Mouse (Mus musculus): ENCODE data around the gene Rab3c. TPM values are rescaled to one million over a fixed set of nuclear protein-coding genes. Genes with fewer than 3 reads are reported as not detected.

Rab3c gene
- polyA plus RNA-seq, 1 experiment from 2014 or later, result 0.47 TPM

DNA sequence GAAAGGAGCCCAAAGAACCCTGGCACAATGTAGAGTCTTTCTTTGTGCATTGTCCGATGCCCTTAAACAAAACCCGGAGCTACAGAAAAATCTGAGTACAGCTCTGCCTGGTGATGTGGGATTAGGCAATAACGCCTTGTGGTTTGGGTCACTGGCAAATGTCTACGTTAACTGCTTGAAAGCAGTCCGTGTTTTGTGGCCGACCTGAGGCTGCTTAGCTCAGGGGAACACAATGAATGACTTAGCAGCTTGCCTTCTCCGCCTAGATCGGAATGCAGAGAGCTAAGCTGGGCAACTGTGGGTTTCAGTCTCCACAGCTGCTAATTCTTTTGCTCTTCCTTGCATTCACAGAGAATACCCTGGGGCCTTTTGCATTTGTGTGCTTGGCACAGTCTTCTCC, 226.3 kb downstream of the Rab3c start:
- no peaks in the 10 kb centered on the region for H3K36me3 ChIP-seq (ENCODE audit: control insufficient read depth, insufficient read depth)
- WGBS, result 70% methylated on average over 8 of the region's 8 CpGs

DNA sequence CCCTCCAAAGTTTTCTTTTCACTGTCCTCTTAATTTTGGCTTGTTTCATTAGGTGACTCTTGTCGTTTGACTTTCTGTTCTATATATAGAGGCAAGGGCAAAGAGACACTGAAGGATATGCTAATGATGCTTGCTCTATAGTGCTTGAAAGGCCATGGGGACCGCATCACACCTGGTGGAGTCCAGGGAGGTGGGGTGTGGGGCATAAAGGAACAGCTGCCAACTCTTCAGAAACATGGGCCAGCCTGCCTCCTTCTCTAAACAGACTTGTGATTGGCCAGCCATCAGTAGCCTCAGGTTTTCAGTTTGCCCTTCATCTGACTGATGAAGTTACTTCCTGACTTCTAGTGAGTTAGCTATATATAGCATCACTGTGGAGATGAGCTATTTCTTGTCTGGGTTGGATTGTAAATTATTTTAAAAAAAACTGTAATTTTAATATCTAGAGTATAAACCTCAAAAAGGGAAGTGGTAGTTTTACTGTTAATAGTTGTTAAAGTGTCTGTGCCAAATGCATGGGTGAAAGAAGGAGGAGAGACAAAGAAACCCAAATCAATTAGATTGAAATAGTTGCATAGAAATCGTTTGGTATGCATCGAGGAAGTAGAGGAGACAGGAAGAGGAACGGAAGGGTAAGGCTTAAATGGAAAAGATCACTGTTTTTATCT, 231.9 kb downstream of the Rab3c start:
- Histone ChIP-seq H3K9me3 (replicated peaks; ENCODE audit: control insufficient read depth, low read length) (no peaks in the 10 kb centered on the region), H3K27me3 (ENCODE audit: control insufficient read depth, insufficient read depth, low read length) (no peaks in the 10 kb centered on the region), H3K4me3 (ENCODE audit: low read length) (no peak overlapping the region), H3K9ac (ENCODE audit: low read length) (no peak overlapping the region), H3K36me3 (ENCODE audit: control insufficient read depth, insufficient read depth) (no peaks in the 10 kb centered on the region), H3K4me2 (ENCODE audit: low read depth, low read length) (no peak overlapping the region), H3K4me1 (ENCODE audit: control insufficient read depth, insufficient read depth, low read length) (peaks cover 2% of the 10 kb centered on the region; the same call in 1 of the 2 replicates), H3K27ac (ENCODE audit: low read length) (no peak overlapping the region)
- WGBS, result 42% methylated on average over 5 of the region's 5 CpGs
- ATAC-seq (replicated peaks; ENCODE audit: extremely low read depth, insufficient read depth, low FRiP score), result 0 out of 2 replicates have a peak, but pooled peaks have one; percentile 37

More for the DNA sequence above, 226.3 kb downstream of the Rab3c start:
- H3K4me2 ChIP-seq (ENCODE audit: low read depth, low read length), result no peak overlapping the region
- H3K9me3 ChIP-seq (replicated peaks; ENCODE audit: control insufficient read depth, low read length), result no peaks in the 10 kb centered on the region
- ATAC-seq (replicated peaks; ENCODE audit: extremely low read depth, insufficient read depth, low FRiP score), result no peak
- no peak overlapping the region for H3K27ac ChIP-seq (ENCODE audit: low read length)
- no peaks in the 10 kb centered on the region for H3K4me1 ChIP-seq (ENCODE audit: control insufficient read depth, insufficient read depth, low read length)
- no peaks in the 10 kb centered on the region for H3K27me3 ChIP-seq (ENCODE audit: control insufficient read depth, insufficient read depth, low read length)
- no peak overlapping the region for H3K9ac ChIP-seq (ENCODE audit: low read length)
- no peak overlapping the region for H3K4me3 ChIP-seq (ENCODE audit: low read length)

DNA sequence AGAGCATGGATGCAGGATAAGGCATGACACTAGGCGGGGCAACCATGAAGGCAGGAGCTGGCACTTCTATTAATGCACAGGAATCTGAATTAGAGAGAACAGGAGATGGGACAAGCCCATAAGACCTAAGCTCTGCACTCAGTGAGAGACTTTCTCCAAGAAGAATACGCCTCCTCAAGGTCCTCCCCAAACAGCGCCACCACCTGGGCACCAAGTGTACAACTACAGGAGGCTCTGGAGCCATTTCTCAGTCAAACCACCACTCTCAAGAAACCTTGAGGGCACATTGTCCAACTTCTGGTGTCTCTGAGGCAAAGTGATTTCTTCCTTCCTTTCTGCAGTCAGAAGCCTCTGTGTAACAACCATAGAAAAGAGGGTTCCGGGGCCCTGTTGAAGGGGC, 236.4 kb downstream of the Rab3c start:
- no peak overlapping the region for H3K4me2 ChIP-seq (ENCODE audit: low read depth, low read length)
- no peak overlapping the region for H3K9ac ChIP-seq (ENCODE audit: low read length)
- 72% methylated on average over 4 of the region's 4 CpGs for WGBS
- no peaks in the 10 kb centered on the region for H3K36me3 ChIP-seq (ENCODE audit: control insufficient read depth, insufficient read depth)
- H3K9me3 ChIP-seq (replicated peaks; ENCODE audit: control insufficient read depth, low read length), result no peaks in the 10 kb centered on the region
- H3K27ac ChIP-seq (ENCODE audit: low read length), result no peak overlapping the region
- no peak for ATAC-seq (replicated peaks; ENCODE audit: extremely low read depth, insufficient read depth, low FRiP score)
- no peaks in the 10 kb centered on the region for H3K27me3 ChIP-seq (ENCODE audit: control insufficient read depth, insufficient read depth, low read length)
- no peak overlapping the region for H3K4me3 ChIP-seq (ENCODE audit: low read length)
- peaks cover 2% of the 10 kb centered on the region; the same call in 1 of the 2 replicates for H3K4me1 ChIP-seq (ENCODE audit: control insufficient read depth, insufficient read depth, low read length)

DNA sequence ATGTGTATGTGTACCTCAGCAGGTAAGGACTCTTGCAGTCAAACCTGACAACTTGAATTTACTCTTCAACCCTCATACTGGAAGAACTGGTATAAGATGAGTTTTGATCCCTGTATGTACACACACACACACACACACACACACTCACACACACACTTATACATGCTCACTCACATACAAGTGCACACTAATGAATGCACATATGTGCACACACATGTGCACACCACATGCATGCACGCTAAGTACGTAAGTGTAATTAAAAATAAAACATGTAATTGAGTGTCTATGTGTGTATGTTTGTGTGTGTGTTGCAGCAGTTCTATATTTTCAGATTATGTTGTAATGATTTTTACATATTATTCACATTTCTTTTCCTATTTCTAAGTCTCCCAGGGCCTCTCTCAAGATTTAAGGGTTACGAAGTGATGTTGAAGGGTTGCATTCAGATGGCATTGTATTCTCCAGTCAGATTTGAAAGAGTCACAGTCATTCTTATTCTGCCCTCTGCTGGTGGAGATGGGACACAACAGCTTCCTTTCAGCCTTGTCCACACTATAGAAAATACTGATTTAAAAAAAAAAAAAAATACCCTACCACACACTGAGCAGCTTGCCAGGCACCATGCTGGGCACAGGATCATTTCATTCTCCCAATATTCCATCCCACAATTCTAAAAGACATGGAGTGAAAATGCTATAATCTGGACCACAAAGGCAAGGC, 240.9 kb downstream of the Rab3c start:
- Histone ChIP-seq H3K4me3 (ENCODE audit: low read length) (no peak overlapping the region), H3K27ac (ENCODE audit: low read length) (no peak overlapping the region), H3K4me1 (ENCODE audit: control insufficient read depth, insufficient read depth, low read length) (no peaks in the 10 kb centered on the region), H3K36me3 (ENCODE audit: control insufficient read depth, insufficient read depth) (no peaks in the 10 kb centered on the region), H3K4me2 (ENCODE audit: low read depth, low read length) (no peak overlapping the region), H3K9ac (ENCODE audit: low read length) (no peak overlapping the region), H3K9me3 (replicated peaks; ENCODE audit: control insufficient read depth, low read length) (no peaks in the 10 kb centered on the region), H3K27me3 (ENCODE audit: control insufficient read depth, insufficient read depth, low read length) (no peaks in the 10 kb centered on the region)
- 81% methylated on average over 3 of the region's 3 CpGs for WGBS
- no peak for ATAC-seq (replicated peaks; ENCODE audit: extremely low read depth, insufficient read depth, low FRiP score)

DNA sequence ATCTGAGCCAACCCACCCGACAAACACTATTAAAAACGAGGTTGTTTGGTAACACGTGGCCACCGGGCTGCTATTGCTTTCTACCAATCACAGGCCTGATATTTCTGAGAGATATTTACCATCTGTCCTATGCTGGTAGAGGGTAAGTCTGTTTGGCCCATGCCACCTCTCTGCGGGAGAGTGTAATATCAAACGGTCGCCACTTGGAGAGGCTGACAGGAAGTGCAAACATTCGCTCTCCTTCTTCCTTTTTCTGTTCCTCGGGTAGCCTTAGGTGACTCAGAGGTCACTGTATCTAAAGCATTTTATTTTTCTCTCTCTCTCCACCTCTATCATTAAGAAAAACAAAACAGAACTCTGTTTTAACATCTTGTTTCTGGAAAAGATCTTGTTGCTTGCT, 241.6 kb downstream of the Rab3c start:
- H3K4me1 ChIP-seq (ENCODE audit: control insufficient read depth, insufficient read depth, low read length), result no peaks in the 10 kb centered on the region
- H3K4me3 ChIP-seq (ENCODE audit: low read length), result no peak overlapping the region
- H3K36me3 ChIP-seq (ENCODE audit: control insufficient read depth, insufficient read depth), result no peaks in the 10 kb centered on the region
- H3K9me3 ChIP-seq (replicated peaks; ENCODE audit: control insufficient read depth, low read length), result no peaks in the 10 kb centered on the region
- no peak overlapping the region for H3K27ac ChIP-seq (ENCODE audit: low read length)
- no peak overlapping the region for H3K4me2 ChIP-seq (ENCODE audit: low read depth, low read length)
- 53% methylated on average over 9 of the region's 9 CpGs for WGBS
- no peak overlapping the region for H3K9ac ChIP-seq (ENCODE audit: low read length)
- H3K27me3 ChIP-seq (ENCODE audit: control insufficient read depth, insufficient read depth, low read length), result no peaks in the 10 kb centered on the region
- ATAC-seq (replicated peaks; ENCODE audit: extremely low read depth, insufficient read depth, low FRiP score), result no peak

DNA sequence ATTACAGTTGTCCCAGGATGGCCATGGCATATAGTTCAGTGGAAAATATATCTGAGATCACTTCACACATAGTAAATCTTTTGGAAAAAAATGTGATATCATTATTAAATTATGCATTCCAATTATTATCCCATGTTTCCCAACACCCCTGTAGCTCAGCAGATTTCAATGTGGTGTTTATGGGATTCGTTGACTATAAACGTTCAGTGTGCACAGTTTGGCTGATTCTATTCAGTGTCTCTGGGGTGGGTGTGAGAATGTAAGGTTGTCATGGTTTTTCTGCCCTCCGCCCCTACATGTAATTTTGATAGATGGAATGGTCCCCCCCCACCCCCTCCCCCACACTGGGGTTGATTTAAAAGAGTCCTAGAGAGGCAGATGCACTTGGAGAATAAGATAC, 242.3 kb downstream of the Rab3c start:
- no peaks in the 10 kb centered on the region for H3K27me3 ChIP-seq (ENCODE audit: control insufficient read depth, insufficient read depth, low read length)
- no peak overlapping the region for H3K4me2 ChIP-seq (ENCODE audit: low read depth, low read length)
- WGBS, result 81% methylated on average over 3 of the region's 3 CpGs
- no peaks in the 10 kb centered on the region for H3K9me3 ChIP-seq (replicated peaks; ENCODE audit: control insufficient read depth, low read length)
- ATAC-seq (replicated peaks; ENCODE audit: extremely low read depth, insufficient read depth, low FRiP score), result no peak
- H3K36me3 ChIP-seq (ENCODE audit: control insufficient read depth, insufficient read depth), result no peaks in the 10 kb centered on the region
- no peak overlapping the region for H3K4me3 ChIP-seq (ENCODE audit: low read length)
- H3K9ac ChIP-seq (ENCODE audit: low read length), result no peak overlapping the region
- no peaks in the 10 kb centered on the region for H3K4me1 ChIP-seq (ENCODE audit: control insufficient read depth, insufficient read depth, low read length)
- H3K27ac ChIP-seq (ENCODE audit: low read length), result no peak overlapping the region

DNA sequence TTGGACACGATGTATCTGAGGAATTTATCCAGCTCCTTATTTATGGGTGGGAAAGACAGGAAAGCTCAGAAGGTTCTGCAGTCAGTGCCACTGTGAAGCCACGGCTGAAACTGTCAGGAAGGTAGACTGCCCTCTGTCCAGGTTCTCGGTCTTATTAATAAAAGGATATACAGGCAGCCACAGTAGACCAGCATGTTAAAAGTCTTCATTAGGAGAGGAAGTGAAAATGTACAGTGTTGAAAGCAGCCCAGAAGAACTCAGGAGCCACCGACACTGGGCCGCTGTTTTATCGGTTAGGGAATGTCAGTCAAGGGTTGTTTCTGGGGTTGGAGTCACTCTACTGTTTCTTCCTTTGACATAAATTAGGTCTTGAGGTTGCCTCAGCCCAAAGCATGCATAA, 245.9 kb downstream of the Rab3c start:
- H3K36me3 ChIP-seq (ENCODE audit: control insufficient read depth, insufficient read depth), result no peaks in the 10 kb centered on the region
- no peak overlapping the region for H3K4me3 ChIP-seq (ENCODE audit: low read length)
- no peak overlapping the region for H3K9ac ChIP-seq (ENCODE audit: low read length)
- H3K9me3 ChIP-seq (replicated peaks; ENCODE audit: control insufficient read depth, low read length), result no peaks in the 10 kb centered on the region
- H3K4me1 ChIP-seq (ENCODE audit: control insufficient read depth, insufficient read depth, low read length), result no peaks in the 10 kb centered on the region
- H3K4me2 ChIP-seq (ENCODE audit: low read depth, low read length), result no peak overlapping the region
- no peak overlapping the region for H3K27ac ChIP-seq (ENCODE audit: low read length)
- no peaks in the 10 kb centered on the region for H3K27me3 ChIP-seq (ENCODE audit: control insufficient read depth, insufficient read depth, low read length)
- 64% methylated on average over 6 of the region's 6 CpGs for WGBS
- ATAC-seq (replicated peaks; ENCODE audit: extremely low read depth, insufficient read depth, low FRiP score), result no peak

DNA sequence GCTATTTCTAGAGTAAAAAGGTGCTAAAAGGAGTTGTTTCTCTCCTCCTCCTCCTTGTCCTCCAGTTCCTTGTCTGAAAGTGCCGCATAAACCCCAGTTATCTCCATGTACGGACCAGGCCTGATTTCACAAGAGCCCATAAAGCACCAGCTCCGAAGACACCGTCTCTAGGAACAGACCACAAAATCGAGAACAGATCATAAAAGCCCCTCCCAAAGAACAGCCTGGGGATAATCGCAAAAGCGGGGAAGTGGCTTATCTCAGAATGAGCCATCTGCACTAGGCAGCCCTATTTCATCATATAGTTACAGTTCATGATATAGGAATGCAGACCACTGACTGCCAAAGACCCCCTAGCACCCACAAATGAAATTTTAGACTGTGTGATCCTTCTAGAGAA, 246.8 kb downstream of the Rab3c start:
- Histone ChIP-seq H3K9ac (ENCODE audit: low read length) (no peak overlapping the region), H3K9me3 (replicated peaks; ENCODE audit: control insufficient read depth, low read length) (no peaks in the 10 kb centered on the region), H3K4me3 (ENCODE audit: low read length) (no peak overlapping the region), H3K36me3 (ENCODE audit: control insufficient read depth, insufficient read depth) (no peaks in the 10 kb centered on the region), H3K4me2 (ENCODE audit: low read depth, low read length) (no peak overlapping the region), H3K4me1 (ENCODE audit: control insufficient read depth, insufficient read depth, low read length) (no peaks in the 10 kb centered on the region), H3K27ac (ENCODE audit: low read length) (no peak overlapping the region), H3K27me3 (ENCODE audit: control insufficient read depth, insufficient read depth, low read length) (no peaks in the 10 kb centered on the region)
- WGBS, result 67% methylated on average over 7 of the region's 7 CpGs
- no peak for ATAC-seq (replicated peaks; ENCODE audit: extremely low read depth, insufficient read depth, low FRiP score)

DNA sequence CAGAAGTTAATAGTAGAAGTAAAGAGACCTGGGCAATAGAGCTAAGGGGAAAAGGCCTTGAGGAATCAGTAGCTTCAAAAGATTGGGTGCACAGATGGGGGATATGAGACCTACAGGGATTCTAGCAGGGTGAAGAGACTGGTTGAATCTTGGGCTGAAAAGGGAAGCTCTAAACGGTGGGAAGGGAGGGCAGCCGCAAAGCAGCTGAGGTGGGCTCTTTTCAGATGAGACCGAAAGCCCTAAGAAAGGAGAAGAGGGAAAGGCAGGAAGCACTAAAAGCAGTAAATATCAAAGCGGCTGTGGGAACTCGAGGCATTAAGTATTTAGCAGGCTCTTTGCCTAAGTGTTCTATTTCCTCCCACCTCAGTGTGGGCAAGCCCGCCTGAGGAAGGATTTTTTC, 248.9 kb downstream of the Rab3c start:
- Histone ChIP-seq H3K27me3 (ENCODE audit: control insufficient read depth, insufficient read depth, low read length) (no peaks in the 10 kb centered on the region), H3K9ac (ENCODE audit: low read length) (no peak overlapping the region), H3K4me2 (ENCODE audit: low read depth, low read length) (no peak overlapping the region), H3K4me1 (ENCODE audit: control insufficient read depth, insufficient read depth, low read length) (no peaks in the 10 kb centered on the region), H3K9me3 (replicated peaks; ENCODE audit: control insufficient read depth, low read length) (no peaks in the 10 kb centered on the region), H3K27ac (ENCODE audit: low read length) (no peak overlapping the region), H3K4me3 (ENCODE audit: low read length) (no peak overlapping the region), H3K36me3 (ENCODE audit: control insufficient read depth, insufficient read depth) (no peaks in the 10 kb centered on the region)
- 25% methylated on average over 6 of the region's 6 CpGs for WGBS
- ATAC-seq (replicated peaks; ENCODE audit: extremely low read depth, insufficient read depth, low FRiP score), result no peak

All from heart, embryonic 16.5 days (tissue).